Mouse (Mus musculus): ENCODE data around the gene Celsr1. TPM values are rescaled to one million over a fixed set of nuclear protein-coding genes. Genes with fewer than 3 reads are reported as not detected.
A peak's percentile ranks its signal among the peaks of the same experiment; 100 is the strongest.

Gene Celsr1
- polyA plus RNA-seq, 1 experiment from 2014 or later = 0.25 TPM

DNA sequence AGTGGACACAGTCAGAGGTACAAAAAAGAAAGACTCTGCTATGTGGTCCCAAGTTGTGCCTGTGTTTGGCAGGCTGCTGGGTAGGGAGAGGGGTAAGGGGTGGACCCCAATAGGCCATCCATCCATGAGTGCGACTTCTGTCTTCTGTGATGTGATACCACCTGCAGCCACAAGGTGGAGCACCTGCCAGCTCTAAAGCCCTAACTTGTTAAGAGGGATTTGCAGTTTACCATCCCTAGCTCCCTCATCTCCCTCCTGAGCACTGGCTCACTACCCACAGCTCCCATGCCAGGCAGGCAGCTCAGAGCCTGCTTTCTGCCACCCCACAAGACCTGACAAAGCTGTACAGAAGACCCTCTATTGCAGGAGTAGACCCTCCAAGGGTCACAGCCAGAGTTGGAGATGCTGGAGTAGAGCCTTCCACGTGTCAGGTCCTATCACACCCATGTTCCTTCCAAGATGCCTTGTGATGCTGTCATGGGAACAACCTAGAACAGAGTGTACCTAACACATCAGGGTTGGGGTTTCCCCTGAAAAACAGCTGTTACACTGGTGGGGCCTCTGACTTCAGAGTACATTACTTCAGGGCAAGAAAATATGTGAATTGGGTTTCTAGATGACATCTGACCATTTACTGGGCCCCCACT, 20.4 kb upstream of the Celsr1 start:
- Histone ChIP-seq H3K36me3 (no peaks in the 10 kb centered on the region), H3K4me3 (no peak overlapping the region), H3K4me2 (no peak overlapping the region), H3K27ac (peak overlapping the region; percentile 71), H3K27me3 (replicated peaks) (0 out of 2 replicates have a peak, but pooled peaks cover 4% of the 10 kb centered on the region), H3K9me3 (replicated peaks) (no peaks in the 10 kb centered on the region), H3K9ac (no peak overlapping the region), H3K4me1 (peaks cover 84% of the 10 kb centered on the region)
- peak; percentile 21; the same call in 1 of the 2 replicates for ATAC-seq
- WGBS (ENCODE audit: insufficient replicate concordance) = 34% methylated on average over 2 of the region's 2 CpGs

DNA sequence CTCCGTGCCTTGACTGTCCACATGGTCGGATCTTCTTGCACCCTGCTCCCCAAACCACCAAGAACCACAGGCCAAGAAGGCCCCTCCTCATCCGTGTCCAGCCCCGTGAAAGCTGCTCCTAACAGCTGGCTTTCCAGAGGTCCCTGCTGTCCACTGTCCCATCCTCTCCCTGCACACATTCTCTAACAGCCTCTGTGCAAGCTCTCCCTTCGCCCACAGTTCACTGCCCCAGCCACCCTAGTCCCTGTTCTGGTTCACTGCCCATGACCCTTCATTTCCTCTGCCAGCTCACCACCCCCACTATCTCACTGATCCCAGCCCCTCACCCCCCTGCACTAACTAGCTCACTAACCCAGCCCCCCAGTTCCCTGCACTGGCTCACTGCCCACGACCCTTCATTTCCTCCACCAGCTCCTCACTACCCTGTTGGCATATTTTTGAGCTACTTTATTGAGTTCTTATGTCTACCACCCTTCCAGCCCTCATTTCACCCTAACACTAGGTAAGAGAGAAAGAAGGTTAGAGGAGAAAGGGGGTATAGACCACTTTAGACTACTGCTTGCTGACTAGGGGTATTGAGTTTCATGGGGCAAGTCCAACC, 18.4 kb upstream of the Celsr1 start:
- peak overlapping the region; percentile 87 for H3K27ac ChIP-seq
- no peak for ATAC-seq
- peak overlapping the region; percentile 66 for H3K4me2 ChIP-seq
- H3K9ac ChIP-seq = peak overlapping the region; percentile 61
- 0 out of 2 replicates have a peak, but pooled peaks cover 4% of the 10 kb centered on the region for H3K27me3 ChIP-seq (replicated peaks)
- no peak overlapping the region for H3K4me3 ChIP-seq
- WGBS (ENCODE audit: insufficient replicate concordance) = 45% methylated on average over 6 of the region's 6 CpGs
- no peaks in the 10 kb centered on the region for H3K9me3 ChIP-seq (replicated peaks)
- H3K36me3 ChIP-seq = no peaks in the 10 kb centered on the region
- peaks cover 68% of the 10 kb centered on the region for H3K4me1 ChIP-seq

DNA sequence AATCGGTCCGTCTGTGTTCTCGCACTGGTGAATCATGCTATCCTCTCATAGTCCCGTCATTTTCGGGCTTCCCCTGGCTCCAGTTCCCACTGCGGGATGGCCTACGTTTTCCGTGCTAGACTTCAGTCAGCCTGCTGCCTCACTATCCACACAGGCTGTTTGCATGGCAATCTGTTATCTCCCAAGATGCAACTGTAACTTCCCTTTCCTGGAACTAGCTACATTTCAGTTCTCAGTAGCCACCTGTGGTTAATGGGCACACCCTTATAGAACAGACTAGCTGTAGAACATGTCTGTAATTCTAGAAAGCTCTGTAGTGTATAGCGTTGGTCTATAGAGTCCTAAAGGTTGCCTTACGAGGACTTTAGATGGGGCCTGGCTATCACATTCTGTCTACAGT, 17.6 kb upstream of the Celsr1 start:
- H3K27ac ChIP-seq = peak overlapping the region; percentile 87
- WGBS (ENCODE audit: insufficient replicate concordance) = 26% methylated on average over 10 of the region's 10 CpGs
- H3K36me3 ChIP-seq = no peaks in the 10 kb centered on the region
- peaks cover 61% of the 10 kb centered on the region for H3K4me1 ChIP-seq
- peak overlapping the region; percentile 66 for H3K4me2 ChIP-seq
- ATAC-seq = peak; percentile 87
- H3K4me3 ChIP-seq = peak overlapping the region; percentile 36
- H3K9ac ChIP-seq = peak overlapping the region; percentile 61
- H3K9me3 ChIP-seq (replicated peaks) = no peaks in the 10 kb centered on the region
- 0 out of 2 replicates have a peak, but pooled peaks cover 2% of the 10 kb centered on the region for H3K27me3 ChIP-seq (replicated peaks)

DNA sequence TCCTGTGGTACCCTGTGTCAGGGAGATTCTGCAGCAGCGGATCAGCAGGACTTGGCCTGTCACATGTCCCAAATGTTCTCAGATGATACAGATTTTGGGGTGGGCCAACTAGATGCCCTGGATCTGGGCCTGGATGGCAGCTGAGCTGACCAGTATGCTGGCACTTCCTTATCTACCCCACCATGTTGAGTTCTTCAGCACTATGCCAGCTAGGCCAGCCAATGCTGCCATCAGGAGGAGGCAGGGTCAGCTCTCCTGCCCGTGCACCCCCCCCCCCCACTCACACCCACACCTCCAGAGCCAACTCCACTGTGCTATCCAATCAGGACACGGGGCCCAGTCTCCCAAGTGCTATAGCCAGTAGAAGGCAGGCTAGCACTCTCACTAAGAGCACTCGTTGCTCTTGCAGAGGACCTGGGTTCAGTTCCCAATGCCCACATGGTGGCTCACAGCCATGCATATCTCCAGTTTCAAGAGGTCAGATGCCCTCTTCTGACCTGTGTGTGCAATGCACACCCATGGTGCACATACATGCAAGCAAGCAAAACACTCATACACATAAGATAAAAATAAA, 16.7 kb upstream of the Celsr1 start:
- H3K4me2 ChIP-seq = peak overlapping the region; percentile 66

DNA sequence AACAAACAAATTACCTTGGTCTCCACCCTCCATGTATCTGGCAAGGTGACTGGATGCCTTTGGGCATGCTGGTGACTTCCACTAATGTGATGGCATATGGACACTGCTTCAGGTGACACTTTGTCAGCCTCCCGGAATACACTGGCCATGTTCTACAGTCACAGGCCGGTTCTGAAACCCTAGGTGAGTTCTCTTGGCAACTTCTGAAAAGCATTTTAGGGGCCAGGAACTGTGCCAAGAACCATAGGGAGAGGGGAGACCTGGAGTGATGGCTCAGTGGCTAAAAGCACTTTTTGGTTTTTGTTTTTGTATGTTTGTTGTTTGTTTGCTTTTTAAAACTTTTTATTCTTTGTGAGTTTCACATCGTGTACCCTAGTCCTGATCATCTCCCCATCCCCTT, 15.9 kb upstream of the Celsr1 start:
- 75% methylated on average over 3 of the region's 3 CpGs for WGBS (ENCODE audit: insufficient replicate concordance)
- H3K4me2 ChIP-seq = no peak overlapping the region
- H3K4me1 ChIP-seq = peaks cover 45% of the 10 kb centered on the region
- H3K36me3 ChIP-seq = no peaks in the 10 kb centered on the region
- ATAC-seq = no peak
- no peaks in the 10 kb centered on the region for H3K9me3 ChIP-seq (replicated peaks)
- no peaks in the 10 kb centered on the region for H3K27me3 ChIP-seq (replicated peaks)
- H3K9ac ChIP-seq = no peak overlapping the region
- H3K27ac ChIP-seq = peak overlapping the region; percentile 87
- no peak overlapping the region for H3K4me3 ChIP-seq

More for the DNA sequence above, 16.7 kb upstream of the Celsr1 start:
- Histone ChIP-seq H3K9me3 (replicated peaks) (no peaks in the 10 kb centered on the region), H3K9ac (peak overlapping the region; percentile 61; the same call in 1 of the 2 replicates), H3K27me3 (replicated peaks) (no peaks in the 10 kb centered on the region), H3K4me1 (peaks cover 52% of the 10 kb centered on the region), H3K36me3 (no peaks in the 10 kb centered on the region), H3K4me3 (peak overlapping the region; percentile 36; the same call in 1 of the 2 replicates), H3K27ac (peak overlapping the region; percentile 87)
- WGBS (ENCODE audit: insufficient replicate concordance) = 49% methylated on average over 4 of the region's 4 CpGs
- no peak for ATAC-seq

DNA sequence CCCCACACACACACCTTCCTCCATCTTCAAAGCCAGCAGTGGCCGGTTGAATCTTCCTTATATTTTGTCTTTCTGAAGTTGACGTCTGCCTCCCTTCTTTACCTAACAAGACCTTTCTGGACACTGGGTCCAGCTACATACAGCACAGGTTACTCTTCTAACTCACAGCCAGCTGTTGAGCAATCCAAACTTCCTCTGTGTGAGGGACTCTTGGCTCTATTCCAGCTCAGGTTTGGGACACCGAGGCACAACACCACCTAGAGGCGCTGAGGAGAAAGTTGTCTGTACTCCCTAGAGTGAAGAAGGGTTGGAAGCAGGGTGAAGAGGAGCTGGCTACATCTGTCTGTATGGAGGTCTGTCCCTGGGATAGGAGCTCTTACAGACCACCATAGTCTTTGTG, 8.8 kb upstream of the Celsr1 start:
- Histone ChIP-seq H3K4me3 (no peak overlapping the region), H3K4me2 (no peak overlapping the region), H3K4me1 (no peaks in the 10 kb centered on the region), H3K36me3 (no peaks in the 10 kb centered on the region), H3K9ac (no peak overlapping the region), H3K27ac (no peak overlapping the region), H3K27me3 (replicated peaks) (peaks cover 65% of the 10 kb centered on the region), H3K9me3 (replicated peaks) (no peaks in the 10 kb centered on the region)
- no peak for ATAC-seq
- WGBS (ENCODE audit: insufficient replicate concordance) = 26% methylated on average over 4 of the region's 4 CpGs

DNA sequence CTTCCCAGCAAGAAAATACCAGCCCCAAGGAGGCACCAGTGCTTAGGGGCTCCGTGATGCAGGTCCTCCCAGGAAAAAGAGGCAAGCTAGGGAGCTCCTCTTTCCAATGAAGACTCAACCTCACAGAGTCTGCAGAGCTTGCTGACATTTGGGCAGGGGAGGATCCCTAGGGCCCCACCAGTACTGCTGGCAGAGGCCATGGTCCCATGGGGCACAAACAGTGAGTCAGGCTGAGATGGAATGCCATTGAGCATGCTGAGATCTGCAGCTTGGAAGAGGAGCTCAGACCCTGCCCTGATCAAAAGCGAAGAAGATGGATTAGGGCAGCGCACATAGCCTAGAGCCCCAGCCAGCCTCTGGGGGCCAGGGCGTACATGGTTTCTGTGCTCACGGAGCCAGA, 7.8 kb upstream of the Celsr1 start:
- Histone ChIP-seq H3K4me1 (no peaks in the 10 kb centered on the region), H3K9me3 (replicated peaks) (no peaks in the 10 kb centered on the region), H3K4me2 (no peak overlapping the region), H3K27ac (no peak overlapping the region), H3K9ac (no peak overlapping the region), H3K27me3 (replicated peaks) (peaks cover 69% of the 10 kb centered on the region), H3K36me3 (no peaks in the 10 kb centered on the region), H3K4me3 (no peak overlapping the region)
- 83% methylated on average over 5 of the region's 5 CpGs for WGBS (ENCODE audit: insufficient replicate concordance)
- no peak for ATAC-seq

DNA sequence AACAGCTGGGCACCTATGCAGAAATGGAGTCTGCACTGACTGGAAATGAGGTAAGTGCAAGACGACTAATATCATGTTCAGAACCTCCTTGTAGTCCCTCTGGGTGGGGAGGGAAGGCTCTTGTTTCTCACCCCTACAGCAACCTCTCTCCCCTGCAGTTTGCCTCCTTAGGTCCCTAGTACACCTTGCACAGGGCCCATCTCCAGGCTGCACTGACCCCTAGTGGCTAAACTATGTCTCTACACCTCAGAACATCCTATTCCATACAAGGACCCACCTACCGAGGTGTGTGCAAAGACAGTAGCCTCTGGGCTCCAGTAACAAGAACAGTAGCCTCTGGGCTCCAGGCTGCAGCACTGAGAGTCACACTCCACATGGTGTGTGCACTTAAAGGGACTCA, 5.2 kb upstream of the Celsr1 start:
- Histone ChIP-seq H3K27me3 (replicated peaks) (peaks cover 91% of the 10 kb centered on the region), H3K36me3 (no peaks in the 10 kb centered on the region), H3K4me2 (no peak overlapping the region), H3K4me1 (peaks cover 12% of the 10 kb centered on the region), H3K9me3 (replicated peaks) (no peaks in the 10 kb centered on the region), H3K27ac (no peak overlapping the region), H3K4me3 (no peak overlapping the region), H3K9ac (no peak overlapping the region)
- peak; percentile 69 for ATAC-seq
- WGBS (ENCODE audit: insufficient replicate concordance) = 2% methylated on average over 2 of the region's 2 CpGs

DNA sequence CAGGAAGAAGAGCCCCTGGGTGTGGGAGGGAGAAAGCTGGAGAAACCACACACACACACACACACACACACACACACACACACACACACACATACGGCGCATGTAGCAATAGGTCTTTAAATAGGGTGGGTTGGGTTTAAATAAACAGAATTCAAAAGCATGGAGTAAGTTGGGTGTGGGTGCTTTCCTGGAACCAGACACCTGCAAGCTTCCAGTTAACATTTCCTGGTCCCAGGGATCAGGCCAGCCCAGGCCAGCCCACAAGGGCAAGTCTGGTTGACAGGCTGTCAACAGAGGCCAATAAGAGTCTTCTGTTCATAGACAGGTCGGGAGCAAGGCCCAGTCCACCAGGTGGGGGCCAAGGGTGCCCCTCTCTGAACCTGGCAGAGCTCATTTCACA, 2.3 kb upstream of the Celsr1 start:
- no peak overlapping the region for H3K4me3 ChIP-seq
- 0 out of 2 replicates have a peak, but pooled peaks cover 4% of the 10 kb centered on the region for H3K9me3 ChIP-seq (replicated peaks)
- H3K27ac ChIP-seq = no peak overlapping the region
- H3K9ac ChIP-seq = no peak overlapping the region
- H3K27me3 ChIP-seq (replicated peaks) = peaks cover 94% of the 10 kb centered on the region
- peaks cover 25% of the 10 kb centered on the region for H3K4me1 ChIP-seq
- H3K4me2 ChIP-seq = no peak overlapping the region
- no peaks in the 10 kb centered on the region for H3K36me3 ChIP-seq
- WGBS (ENCODE audit: insufficient replicate concordance) = 48% methylated on average over 3 of the region's 3 CpGs
- ATAC-seq = no peak

DNA sequence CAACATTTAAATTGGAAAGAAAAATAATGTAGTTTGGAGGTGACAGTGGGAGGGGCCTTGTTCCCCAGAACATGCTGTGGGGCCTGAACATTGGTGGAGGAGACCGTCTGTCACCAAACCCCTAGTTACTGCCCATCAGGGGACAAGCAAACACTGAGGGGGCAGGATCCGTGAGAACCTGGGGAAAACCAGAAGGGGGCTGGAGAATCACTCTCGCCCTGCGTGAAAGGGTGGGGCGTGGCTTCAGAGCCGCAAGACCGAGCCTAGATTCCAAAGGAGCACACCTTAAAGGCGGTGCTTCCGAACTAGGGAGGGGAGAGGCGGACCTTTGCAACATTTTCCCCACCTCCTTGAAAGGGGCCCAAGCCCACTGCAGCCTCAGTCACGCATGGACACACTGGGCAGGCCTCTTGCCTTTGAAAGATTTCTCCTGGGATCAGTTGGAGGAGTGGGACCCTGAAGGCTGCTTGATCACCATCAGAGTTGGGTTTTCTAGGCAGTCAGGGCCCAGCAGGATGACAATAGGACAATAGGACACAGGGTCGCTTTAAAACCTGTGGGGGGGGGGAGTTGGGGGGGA, 1.3 kb upstream of the Celsr1 start:
- H3K4me3 ChIP-seq = no peak overlapping the region
- 11% methylated on average over 12 of the region's 12 CpGs for WGBS (ENCODE audit: insufficient replicate concordance)
- ATAC-seq = no peak
- 0 out of 2 replicates have a peak, but pooled peaks cover 4% of the 10 kb centered on the region for H3K9me3 ChIP-seq (replicated peaks)
- H3K27ac ChIP-seq = no peak overlapping the region
- peak overlapping the region; percentile 70 for H3K4me2 ChIP-seq
- peaks cover 94% of the 10 kb centered on the region for H3K27me3 ChIP-seq (replicated peaks)
- H3K9ac ChIP-seq = no peak overlapping the region
- no peaks in the 10 kb centered on the region for H3K36me3 ChIP-seq
- H3K4me1 ChIP-seq = peaks cover 25% of the 10 kb centered on the region

DNA sequence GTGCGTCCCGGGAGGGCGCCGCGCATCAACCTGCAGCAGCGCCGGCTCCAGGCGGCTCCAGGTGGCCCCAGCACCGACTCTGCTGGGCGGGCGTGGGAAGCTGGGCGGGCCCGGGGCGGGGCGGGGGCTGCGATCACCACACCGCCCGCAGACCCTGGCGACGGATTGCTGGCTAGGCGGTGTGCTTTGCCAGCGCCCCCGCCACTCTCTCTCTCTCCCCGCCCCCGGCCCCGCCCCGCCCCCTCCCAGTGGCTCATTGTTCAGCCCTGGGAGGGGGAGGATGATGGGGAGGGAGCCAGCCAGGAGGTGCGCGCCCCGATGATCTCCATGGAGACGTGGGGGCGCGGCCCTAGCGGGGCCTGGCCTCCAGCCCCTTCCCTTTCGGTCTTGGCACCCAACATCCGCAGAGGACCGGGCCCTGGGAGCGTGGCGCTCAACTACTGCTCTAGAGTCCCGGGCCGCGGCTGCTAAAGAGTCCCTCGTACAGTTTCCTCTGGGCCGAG, 495 bp upstream of the Celsr1 start:
- ATAC-seq = peak; percentile 41; the same call in 1 of the 2 replicates
- no peak overlapping the region for H3K27ac ChIP-seq

DNA sequence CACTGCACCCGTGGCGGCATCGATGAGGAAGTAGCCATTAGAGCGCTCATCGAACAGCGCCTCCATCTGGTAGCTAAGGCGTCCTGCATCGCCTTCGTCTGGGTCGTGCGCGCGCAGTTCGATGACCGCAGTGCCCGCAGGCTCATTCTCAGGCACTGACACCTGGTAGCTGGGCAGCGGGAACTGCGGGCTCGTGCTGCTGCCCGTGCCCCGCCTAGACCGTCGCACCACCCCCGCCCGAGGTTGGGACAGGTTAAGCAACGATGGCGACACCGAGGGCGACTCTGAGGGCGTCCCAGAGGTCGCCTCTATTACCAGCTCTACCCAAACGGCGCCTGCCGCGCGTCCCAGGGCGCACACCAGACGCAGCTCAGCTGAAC, 776 bp downstream of the Celsr1 start:
- H3K9me3 ChIP-seq (replicated peaks) = 0 out of 2 replicates have a peak, but pooled peaks cover 4% of the 10 kb centered on the region
- WGBS (ENCODE audit: insufficient replicate concordance) = 3% methylated on average over 38 of the region's 38 CpGs
- peak overlapping the region; percentile 53 for H3K4me3 ChIP-seq
- ATAC-seq = no peak
- H3K4me1 ChIP-seq = peaks cover 25% of the 10 kb centered on the region
- H3K27ac ChIP-seq = no peak overlapping the region
- no peak overlapping the region for H3K9ac ChIP-seq
- no peaks in the 10 kb centered on the region for H3K36me3 ChIP-seq
- H3K27me3 ChIP-seq (replicated peaks) = peaks cover 94% of the 10 kb centered on the region
- H3K4me2 ChIP-seq = peak overlapping the region; percentile 70

More for the DNA sequence above, 495 bp upstream of the Celsr1 start:
- Histone ChIP-seq H3K9ac (no peak overlapping the region), H3K4me2 (peak overlapping the region; percentile 70), H3K27me3 (replicated peaks) (peaks cover 94% of the 10 kb centered on the region), H3K36me3 (no peaks in the 10 kb centered on the region), H3K9me3 (replicated peaks) (0 out of 2 replicates have a peak, but pooled peaks cover 4% of the 10 kb centered on the region), H3K4me1 (peaks cover 25% of the 10 kb centered on the region), H3K4me3 (peak overlapping the region; percentile 53)
- under 1% methylated on average over 39 of the region's 44 CpGs for WGBS (ENCODE audit: insufficient replicate concordance)

All from liver, embryonic 12.5 days (tissue).